Mouse (Mus musculus) layer of hippocampus, adult 9-11 months (tissue): ENCODE measurements at regions not wholly inside any gene's neighbourhood (a gene's known extent, or its start where the extent isn't known, plus 50 kb on each side); places are given as distances from the start of the nearest gene placed in this dataset.

Source experiments
- DNase-seq: peaks from one replicate; pipeline ENCODE4 v3.0.0; 2022

DNA sequence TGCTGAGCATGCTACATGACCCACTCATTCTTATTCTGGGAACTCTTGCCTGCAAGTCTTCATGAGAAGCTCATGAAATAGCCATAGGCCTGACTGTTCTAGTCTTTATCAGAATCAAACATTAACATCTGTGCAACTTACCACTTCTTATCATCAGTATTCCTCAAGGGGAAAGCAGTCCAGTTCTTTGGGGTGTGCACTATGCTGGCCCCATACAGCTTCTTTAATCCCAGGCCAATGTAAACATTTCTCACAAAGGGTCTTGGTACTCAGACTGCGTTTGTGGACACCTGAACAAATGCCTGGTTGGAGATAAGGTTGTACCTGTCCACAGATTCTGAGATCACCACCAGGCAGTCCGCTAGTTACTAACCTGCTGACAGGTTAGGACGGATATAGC is 51.3 kb downstream of the 3110018I06Rik start:
- no peak for DNase-seq

DNA sequence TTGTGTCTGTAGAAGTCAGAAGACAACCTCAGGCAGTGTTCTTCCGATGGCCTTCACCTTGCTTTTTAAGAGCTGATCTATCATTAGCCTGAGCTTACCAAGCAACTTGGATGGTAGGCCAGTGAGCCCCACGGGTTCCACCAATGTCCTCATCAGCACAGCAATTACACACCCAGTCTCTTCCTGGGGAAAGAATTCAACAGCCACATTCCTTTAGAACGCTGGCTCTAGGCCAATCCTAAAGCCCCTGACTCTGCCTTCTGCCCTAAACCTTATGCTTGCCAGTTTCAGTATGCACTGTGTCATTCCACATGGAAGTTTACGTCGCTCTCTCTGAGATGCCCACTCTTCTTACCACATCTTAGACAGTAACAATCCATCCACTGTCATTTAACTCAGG is 52.8 kb downstream of the 3110018I06Rik start:
- no peak for DNase-seq

DNA sequence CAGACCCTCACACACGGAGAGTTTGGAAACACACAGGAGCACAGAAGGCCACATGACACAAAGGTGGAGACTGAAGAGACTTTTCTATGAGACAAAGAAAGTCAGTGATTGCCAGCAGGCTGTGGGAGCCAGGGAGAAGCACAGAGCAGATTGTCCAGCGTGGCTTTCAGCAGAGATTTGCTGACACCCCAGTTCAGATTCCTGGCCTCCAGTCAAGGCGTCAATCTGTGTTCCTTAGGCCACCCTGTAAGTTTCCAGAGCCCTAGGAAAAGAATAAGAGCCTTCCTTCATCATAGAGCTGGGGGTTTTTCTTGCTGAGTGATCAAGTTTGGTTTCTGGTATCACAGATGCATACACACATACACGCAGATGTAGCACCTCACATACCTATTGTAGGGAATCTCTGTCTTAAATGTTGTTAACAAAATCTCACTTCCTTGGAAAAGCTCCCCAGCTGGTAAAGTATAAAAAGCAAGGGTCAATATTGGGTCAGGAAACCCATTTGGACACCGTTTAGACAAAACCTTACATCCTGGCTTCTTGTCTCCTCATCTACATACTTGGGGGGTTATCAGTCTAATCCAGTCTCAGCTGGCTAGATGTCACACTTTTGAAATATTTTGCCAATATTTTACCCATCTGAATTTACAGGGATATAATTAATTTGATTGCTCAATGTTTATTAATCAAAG is 58.9 kb downstream of the 3110018I06Rik start:
- no peak for DNase-seq

DNA sequence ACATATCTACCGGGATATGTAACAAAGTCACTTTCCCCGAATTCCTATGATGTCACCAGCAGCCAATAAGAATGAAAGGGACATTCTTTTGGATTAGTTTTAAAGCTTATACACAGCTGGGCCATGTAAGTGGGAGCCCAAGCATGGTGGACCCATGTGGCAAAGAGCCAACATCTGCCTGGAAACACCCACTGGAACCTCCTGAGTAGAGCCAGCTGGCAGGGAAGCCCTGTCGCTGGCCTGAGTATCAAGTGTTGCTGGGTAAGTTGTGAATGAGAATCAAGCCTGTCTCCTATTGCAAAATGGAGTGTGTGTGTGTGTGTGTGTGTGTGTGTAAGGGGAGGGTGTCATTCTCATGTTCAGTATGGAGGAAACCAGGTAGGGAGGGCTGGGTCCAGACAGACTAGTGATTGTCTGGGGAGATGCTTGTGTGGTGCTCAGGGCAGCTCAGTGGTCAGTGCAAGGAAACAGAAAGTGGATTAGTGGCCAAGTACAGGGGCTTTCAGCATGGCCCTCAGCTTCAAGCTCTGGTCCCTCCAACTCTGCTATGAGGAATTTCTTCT is 59.5 kb downstream of the 3110018I06Rik start:
- no peak for DNase-seq

DNA sequence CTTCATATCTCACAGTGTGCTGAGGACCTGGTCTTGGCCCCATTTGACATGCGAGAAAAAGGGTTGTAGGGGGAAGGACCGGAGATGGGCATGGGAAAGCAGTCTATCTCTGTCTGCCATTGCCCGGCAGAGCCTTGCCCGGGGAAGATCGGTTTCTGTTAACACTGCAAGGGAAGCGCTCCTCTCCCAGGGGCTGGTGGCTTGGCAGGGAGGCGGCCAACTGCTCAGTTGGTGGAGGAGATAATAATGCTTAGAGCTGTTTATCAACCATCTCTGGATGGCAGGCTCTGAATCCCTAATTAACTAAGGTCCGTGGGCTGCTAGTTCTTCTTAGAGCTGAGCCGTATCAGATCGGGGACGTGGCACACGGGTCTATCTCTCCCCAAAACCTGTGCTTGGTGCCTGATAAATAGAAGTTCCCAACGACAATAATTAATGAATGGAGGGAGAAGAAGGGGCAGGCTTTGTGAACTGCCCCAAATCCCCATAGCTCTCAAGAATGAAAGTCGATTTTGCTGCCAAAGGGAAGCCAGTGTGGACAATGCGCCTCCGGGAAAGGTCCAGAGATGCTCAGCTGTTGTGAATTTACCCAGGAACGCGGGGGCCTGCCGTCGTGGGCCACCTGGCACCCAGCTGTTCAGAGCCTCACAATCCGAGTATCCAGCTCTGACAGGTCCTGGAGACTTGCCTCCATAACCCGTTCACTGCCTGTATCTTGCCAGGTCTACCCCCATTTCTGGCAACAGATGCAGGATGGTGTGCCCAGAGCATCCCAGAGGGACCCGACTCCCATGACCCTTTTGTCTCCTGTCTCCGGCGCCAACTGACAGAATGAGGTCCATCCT is 61.2 kb downstream of the 3110018I06Rik start:
- DNase-seq = no peak

GRCm38 (mm10) chr12:107559191-107559590 is 70.8 kb downstream of the 3110018I06Rik start:
- no peak for DNase-seq

DNA sequence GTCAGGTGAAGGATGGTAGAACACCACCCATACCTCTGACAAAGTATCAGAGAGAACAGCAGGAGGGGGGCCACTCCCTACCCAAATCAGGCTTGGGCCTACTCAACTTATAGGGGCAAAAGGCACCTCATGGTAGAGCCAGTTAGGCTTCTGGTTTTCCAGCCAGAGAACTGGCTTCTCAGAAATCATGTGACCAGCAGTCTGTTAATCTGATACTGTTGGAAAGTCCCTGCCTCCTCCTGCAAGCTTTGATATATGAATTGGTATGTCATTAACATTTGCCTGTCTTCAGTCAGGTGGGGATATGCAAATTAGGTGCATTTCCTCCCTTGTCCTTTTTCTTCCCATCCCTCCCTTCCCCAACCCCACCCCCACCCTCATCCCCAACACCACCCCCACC is 71.7 kb downstream of the 3110018I06Rik start:
- no peak for DNase-seq

GRCm38 (mm10) chr12:107572586-107572985 is 84.2 kb downstream of the 3110018I06Rik start:
- no peak for DNase-seq

GRCm38 (mm10) chr12:107579508-107579907 is 91.1 kb downstream of the 3110018I06Rik start:
- DNase-seq = no peak

- DNase-seq = no peak
Observed at GRCm38 (mm10) chr12:107583151-107583720, 94.8 kb downstream of the 3110018I06Rik start.

GRCm38 (mm10) chr12:107585696-107586225 is 97.3 kb downstream of the 3110018I06Rik start:
- DNase-seq = no peak

DNA sequence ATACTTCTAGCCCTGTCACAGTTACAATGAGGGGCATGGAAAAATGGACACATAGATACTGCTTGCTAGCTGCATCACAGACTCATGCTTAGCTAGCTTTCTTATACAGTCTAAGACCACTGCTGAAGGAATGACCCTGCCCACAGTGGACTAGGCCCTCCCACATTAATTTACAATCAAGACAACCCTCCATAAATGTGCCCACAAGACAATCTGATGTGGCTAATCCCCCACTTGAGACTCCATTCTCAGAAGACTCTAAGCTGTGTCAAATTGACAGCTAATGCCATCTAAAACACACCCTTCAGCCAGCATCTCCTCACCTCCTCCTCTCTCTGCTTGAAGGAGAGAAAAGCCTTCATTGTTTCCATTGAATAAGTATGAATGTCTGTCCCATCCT is 107.8 kb downstream of the 3110018I06Rik start:
- DNase-seq = no peak

- DNase-seq = no peak
Observed at GRCm38 (mm10) chr12:107600576-107600975, 112.1 kb downstream of the 3110018I06Rik start.

DNA sequence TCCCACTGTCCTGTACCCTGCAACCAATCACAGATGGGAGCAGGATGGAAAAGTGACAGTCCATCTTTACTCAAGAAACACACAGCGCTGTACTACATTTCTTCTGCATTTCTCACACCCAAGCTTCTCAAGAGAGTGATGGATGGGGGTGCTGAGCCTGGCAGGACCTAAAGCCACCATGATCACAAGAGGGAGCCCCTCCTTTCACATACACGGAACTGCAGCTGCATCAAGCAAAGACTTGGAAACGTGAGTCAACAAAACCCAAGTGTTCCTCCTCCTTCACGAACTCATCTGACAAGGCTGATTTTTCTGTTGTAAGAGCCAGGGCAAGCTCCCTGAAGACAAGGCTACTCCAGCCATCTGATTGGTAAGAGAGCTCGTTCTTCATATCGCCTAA is 120.5 kb downstream of the 3110018I06Rik start:
- DNase-seq = no peak

DNA sequence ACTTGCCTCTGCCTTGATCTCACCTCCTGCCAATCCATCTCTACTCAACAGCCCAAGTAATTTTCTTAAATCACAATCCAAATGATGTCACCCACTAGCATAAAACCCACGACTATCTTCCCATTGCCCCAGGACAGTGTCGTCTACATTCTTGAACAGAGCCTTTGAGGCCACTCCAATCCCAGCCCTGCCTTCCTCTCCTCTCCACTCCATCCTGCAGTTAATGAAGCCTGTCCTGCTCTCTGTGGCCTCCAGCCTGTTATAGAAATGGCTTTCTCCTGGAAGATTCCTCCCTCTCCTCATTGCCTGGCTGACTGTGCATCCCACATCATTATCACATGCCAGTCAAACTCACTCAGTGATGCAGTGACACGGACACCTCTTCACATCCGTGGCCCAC is 121.6 kb downstream of the 3110018I06Rik start:
- DNase-seq = no peak

DNA sequence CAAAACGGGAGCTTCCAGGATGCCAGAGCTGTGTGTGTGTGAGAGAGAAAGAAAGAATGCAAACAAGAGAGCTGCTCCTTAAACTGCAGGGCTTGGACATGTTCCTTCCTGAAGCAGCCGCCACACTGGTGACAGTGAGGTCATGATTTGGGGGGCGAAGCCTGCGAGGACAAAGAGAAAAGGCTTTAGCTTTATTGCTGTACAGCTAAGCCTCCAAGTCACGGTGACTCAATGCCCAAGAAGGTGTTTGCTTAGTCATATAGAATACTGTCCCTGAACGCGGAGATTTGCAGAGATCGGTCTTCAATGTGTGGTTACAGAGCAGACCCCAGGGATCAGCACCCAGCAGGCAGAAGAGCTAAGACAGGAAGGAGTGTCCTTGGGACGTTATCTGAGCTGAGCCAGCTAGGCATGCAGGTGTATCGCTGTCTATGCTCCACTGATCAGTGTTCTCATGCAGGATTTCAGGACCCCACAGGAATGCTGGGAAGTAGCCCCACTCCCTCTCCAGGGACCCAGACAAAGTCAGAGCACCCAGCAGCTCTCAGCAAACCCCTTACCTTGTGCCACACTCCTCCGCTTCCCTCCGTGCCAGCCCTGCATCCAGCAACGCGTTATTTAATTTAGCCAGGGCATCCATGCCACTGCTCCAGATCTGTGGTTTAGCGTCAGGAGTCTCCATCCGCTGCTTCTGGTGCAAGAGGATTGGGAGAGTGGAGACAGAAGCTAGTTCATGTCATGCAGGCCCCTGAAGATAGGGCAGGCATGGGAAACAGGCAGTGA is 129.0 kb downstream of the 3110018I06Rik start:
- no peak for DNase-seq

- DNase-seq = no peak
Observed at GRCm38 (mm10) chr12:107624446-107624845, 136.0 kb downstream of the 3110018I06Rik start.

DNA sequence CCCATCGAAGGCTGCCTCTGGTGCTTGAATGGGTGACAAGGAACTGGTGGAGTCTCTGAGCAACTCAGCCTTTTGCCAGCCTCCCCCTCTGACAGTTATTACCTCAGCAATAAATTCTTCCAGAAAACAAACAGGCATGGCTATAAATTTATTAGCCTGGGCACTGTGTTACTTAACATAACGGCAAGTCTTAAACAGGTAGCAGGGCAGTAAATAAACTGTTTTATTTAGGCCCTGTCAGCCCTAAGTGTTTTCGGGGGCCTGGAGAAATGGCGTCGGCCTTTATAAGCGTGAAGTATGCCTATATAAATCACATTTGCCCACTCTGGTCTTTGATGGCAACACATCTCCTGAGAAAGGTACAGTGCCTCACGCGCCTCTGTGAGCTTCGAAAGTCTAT is 159.6 kb downstream of the 3110018I06Rik start:
- DNase-seq = no peak

- DNase-seq = no peak
Observed at GRCm38 (mm10) chr12:107652126-107652728, 163.8 kb downstream of the 3110018I06Rik start.

DNA sequence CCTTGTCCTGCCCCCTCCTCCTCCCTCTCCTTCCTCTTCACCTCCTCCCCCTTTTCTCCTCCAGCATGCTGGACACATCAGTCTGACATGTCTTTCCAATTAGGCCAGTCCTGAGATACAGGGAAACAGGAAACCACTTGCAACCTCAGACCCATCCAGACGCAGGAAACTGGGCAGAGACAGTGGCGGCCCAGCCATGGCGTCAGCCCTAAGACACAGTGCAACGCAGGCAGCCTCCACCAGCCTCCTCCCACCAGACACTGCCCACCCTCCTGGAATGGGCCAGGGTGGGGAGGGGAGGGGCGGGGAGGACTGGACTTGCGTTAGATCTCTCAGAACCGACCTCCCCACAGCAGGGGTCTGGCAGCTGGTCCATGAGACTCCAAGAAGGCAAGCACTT is 164.7 kb downstream of the 3110018I06Rik start:
- no peak for DNase-seq

DNA sequence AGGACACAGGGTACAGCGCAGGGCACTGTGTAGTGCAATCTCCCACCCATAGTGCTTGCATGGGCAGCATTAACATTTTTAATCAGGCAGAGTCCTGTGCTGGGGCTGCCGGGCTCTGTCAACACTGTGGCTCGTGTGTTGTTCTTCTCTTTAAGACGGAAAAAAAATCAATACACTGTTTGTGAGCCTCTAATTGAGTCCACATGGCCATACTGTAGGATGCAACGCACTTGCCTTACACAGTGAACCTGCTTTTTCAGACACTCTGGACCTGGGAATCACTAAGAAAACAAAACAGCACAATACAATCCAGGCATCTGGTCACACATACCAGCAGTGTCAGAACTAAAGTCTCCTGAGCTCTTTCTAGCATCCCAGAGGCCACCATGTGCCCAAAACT is 168.4 kb downstream of the 3110018I06Rik start:
- no peak for DNase-seq

DNA sequence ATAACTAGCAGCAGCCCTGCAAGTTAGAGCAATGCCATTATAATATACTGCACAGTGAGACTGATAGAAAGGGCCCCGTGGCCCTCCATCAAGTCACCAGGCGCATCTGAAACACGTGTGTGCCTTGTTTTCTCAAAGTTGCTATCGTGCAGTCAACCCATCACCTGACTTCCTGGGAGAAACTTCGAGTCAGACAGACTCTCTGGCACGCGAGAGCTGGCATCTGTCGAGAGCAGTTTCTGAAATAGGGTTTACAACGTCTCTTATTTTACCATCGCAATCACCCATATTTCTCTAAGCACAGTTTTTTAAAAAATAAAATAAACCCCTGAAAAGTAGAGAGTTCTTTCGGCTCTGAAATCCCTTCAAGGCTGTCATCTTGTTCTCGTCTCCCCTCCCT is 169.8 kb downstream of the 3110018I06Rik start:
- no peak for DNase-seq
